Mouse (Mus musculus) G1E (cell line): ENCODE data around the gene Tmem266.
A peak's percentile ranks its signal among the peaks of the same experiment; 100 is the strongest.

Experiments
- CTCF ChIP-seq: IDR thresholded peaks from 2 replicates; pipeline ENCODE4 v1.5.1; 2012; ENCODE audit warnings: low read depth, low read length, inconsistent platforms, mixed read lengths
- GATA1 ChIP-seq: IDR thresholded peaks from 2 replicates; pipeline ENCODE4 v1.6.1; 2012; ENCODE audit warnings: borderline replicate concordance, low read length, inconsistent platforms, mixed read lengths
- TAL1 ChIP-seq: conservative IDR thresholded peaks from 2 replicates; pipeline ENCODE4 v1.6.1; 2012; ENCODE audit warnings: low read depth, low read length, inconsistent platforms, mixed read lengths

DNA sequence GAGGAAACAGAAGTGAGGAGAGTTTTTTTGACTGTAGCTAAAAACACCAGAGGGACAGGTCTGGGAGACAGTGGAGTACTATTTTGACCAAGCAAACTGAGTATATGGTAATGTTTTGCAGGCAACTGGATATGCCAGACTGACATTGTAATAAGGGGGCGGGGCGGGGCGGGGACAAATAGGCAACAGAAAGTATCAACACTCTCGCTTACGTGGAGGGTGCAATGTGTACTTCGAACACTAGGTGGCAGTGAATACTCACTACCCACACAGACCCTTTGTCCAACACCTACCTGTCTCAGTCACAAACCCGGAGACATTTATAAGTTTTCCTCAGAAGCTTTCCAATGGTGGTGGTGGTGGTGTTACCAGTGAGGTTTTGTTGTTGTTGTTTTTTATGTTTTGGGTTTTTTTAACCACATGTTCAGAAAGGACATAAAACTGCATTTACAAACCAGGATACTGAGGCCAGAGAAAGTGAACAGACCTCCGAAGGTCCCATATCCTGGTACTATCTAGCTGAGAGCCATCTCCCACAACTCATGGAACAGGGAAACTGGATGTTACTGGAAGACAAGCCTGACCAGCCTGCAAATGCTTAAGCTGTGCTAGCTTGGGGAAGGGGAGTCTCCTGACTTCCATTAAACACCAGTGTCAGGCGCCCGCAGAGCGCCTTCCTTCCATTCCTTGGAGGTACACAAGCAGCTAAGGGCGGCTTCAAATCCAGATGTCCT is 102.7 kb downstream of the Tmem266 start:
- TF ChIP-seq CTCF (peak; percentile 75; the same call in 1 of the 2 replicates), TAL1 (no peak), GATA1 (no peak)
